Mouse (Mus musculus): Measurements from ENCODE around the gene Olfr474.
"Not testable (repeated sequence)": the region's sequence is repeated elsewhere in the genome, so short reads cannot be mapped to it uniquely, and the experiment has no call there.

Olfr474 gene

DNA sequence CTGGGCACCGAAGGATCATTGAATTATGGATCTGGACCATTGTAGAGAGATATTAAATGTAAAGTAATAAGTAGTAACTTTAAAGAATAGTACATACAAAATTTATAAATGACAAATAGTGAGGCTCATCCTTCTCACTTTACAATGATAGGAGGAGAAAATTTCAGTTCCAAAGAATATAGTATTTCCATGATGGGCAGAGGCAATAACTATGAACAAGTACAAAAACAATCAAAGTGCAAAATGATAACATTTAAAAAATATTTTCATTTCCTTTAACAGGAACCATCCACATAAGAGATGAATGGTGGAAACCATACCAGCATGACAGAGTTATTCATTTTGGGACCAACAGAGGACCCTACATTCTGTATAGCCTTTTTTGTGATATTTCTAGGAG lies at the start of gene Olfr474:
Olfr474 (plus strand) TSS at position 301 of the 400 bp plus-strand sequence.
- DNase-seq = no peak

DNA sequence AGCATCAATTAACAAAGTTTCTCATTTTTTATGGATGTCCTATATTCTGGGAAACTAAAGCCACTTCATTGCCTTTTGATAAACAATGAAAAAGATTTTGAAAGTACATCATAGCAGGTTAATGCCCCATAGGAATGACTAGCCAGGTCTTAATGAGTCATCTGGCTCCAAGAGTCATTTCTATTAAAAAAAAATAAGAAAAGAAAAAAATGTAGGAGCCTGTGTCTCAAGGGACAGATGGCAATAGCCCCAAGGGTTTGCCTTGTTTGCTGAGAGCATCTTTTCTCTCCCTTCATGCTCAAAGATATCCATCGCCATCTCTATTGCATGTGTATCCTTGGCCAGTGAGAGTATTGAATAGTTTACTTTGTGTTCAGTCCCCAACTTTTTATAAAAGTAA lies 24.3 kb upstream of the Olfr474 start, which contains the start of gene Olfr473:
Olfr473 (plus strand) TSS at position 301 of the 400 bp plus-strand sequence.
- no peak for DNase-seq

DNA sequence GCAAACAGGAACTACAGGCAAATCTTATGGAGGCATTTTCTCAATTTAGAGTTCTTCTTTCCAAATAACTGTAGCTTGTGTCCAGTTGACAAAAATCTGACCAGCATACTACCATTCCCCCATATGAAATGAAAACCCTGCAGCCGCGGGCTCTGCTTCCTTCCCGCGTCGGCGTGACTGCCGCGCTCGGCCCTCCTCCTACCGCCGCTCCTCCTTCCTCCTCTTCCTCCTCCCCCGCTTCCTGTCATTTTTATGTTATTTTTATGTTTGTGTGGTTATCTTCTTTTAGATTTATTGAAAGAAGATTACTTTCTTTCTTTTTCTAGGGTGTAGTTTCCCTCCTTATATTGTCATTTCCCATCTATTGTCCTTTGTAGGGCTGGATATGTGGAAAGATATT lies 1.9 kb upstream of the Olfr474 start:
- not testable (repeated sequence) for DNase-seq

DNA sequence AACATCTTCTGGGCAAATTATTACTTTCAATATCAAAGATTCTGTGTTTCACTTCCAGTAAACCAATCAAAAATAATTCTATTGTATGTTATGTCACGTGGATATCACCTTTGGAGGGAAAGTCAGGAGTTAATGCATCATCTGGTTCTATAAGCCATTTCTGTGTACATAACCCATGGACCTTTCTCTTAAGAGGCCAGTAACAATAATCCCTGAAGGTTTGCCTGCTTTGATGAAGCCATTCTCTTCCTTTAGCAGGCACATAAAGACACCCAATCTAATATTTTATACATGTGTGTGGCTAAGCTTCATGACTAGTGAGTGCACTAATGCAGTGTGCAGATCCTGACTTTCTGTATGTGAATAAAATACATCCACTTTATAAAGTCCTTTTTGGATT lies 10.1 kb downstream of the Olfr474 start, which contains the start of gene Olfr476:
Olfr476 (plus strand) TSS at position 301 of the 400 bp plus-strand sequence.
- DNase-seq = no peak

DNA sequence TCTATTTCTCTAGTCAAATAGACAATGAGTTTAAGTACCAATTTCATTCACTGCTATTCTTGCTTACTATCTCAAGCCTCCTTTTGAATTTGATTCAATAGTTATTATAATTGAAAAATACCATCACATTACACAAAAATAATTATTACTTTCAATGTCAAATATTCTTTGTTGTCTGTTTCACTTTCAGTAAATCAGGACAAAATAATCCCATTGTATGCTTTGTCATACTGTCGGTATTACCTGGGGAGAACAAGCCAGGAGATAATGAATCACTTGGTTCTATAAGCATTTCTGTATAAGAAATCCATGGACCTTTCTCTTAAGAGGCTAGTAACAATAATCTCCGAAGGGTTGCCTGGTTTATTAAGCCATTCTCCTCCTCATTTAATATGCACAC lies 31.9 kb downstream of the Olfr474 start, which contains the start of gene Olfr477:
Olfr477 (plus strand) TSS at position 301 of the 400 bp plus-strand sequence.
- DNase-seq = no peak
